ENCODE assay signal across 8 mouse cellular contexts in genomic region chr15:12203512-12204318, GRCm38 (mm10). TPM values are rescaled to one million over a fixed set of nuclear protein-coding genes. Genes with fewer than 3 reads are reported as not detected.
DNase-seq lines count a peak whose midpoint lies in the region; ATAC-seq lines count a peak whose summit lies in the region.

No protein-coding gene starts in this region.

- peak overlapping the region; percentile 66 for H3K9ac ChIP-seq in lung, embryonic 16.5 days (ENCODE audit: low read length)
- peak overlapping the region; percentile 39; the same call in 1 of the 2 replicates for H3K9ac ChIP-seq in embryonic facial prominence, embryonic 12.5 days
- no peak overlapping the region for H3K9ac ChIP-seq in midbrain, embryonic 14.5 days (replicated peaks; ENCODE audit: low read length)

- peak overlapping the region; percentile 63 for H3K4me2 ChIP-seq in lung, embryonic 16.5 days (ENCODE audit: low read depth, low read length)
- H3K4me2 ChIP-seq in embryonic facial prominence, embryonic 12.5 days (replicated peaks): peak overlapping the region; percentile 60
- peak overlapping the region; percentile 63 for H3K4me2 ChIP-seq in midbrain, embryonic 14.5 days (ENCODE audit: low read length)

- peak overlapping the region; percentile 97 for H3K27ac ChIP-seq in lung, embryonic 16.5 days (ENCODE audit: low read length)
- H3K27ac ChIP-seq in embryonic facial prominence, embryonic 12.5 days: peak overlapping the region; percentile 88
- 0 out of 2 replicates have a peak overlapping the region, but pooled peaks have one; percentile 58 for H3K27ac ChIP-seq in midbrain, embryonic 14.5 days (replicated peaks; ENCODE audit: low read depth, low read length)

- 15% methylated on average over 10 of the region's 10 CpGs for WGBS in lung, embryonic 16.5 days
- 14% methylated on average over 10 of the region's 10 CpGs for WGBS in embryonic facial prominence, embryonic 12.5 days
- 51% methylated on average over 10 of the region's 10 CpGs for WGBS in midbrain, embryonic 14.5 days

- ATAC-seq in lung, embryonic 16.5 days (ENCODE audit: low read depth): no peak
- no peak for ATAC-seq in embryonic facial prominence, embryonic 12.5 days (ENCODE audit: insufficient number of reproducible peaks, insufficient read depth, low FRiP score, low TSS enrichment)
- no peak for ATAC-seq in midbrain, embryonic 14.5 days (ENCODE audit: low FRiP score, low TSS enrichment)
- ATAC-seq in monocyte, adult 5-6 weeks (replicated peaks; ENCODE audit: insufficient number of reproducible peaks, low FRiP score, low TSS enrichment, poor library complexity, severe bottlenecking): no peak

- H3K27me3 ChIP-seq in lung, embryonic 16.5 days (ENCODE audit: control insufficient read depth, insufficient read depth, low read depth, low read length): no peaks in the 10 kb centered on the region
- H3K27me3 ChIP-seq in embryonic facial prominence, embryonic 12.5 days: no peaks in the 10 kb centered on the region
- no peaks in the 10 kb centered on the region for H3K27me3 ChIP-seq in midbrain, embryonic 14.5 days (ENCODE audit: control insufficient read depth, insufficient read depth, low read length)

- peak overlapping the region; percentile 94 for H3K4me3 ChIP-seq in lung, embryonic 16.5 days (ENCODE audit: low read length)
- peak overlapping the region; percentile 82 for H3K4me3 ChIP-seq in embryonic facial prominence, embryonic 12.5 days
- H3K4me3 ChIP-seq in midbrain, embryonic 14.5 days (replicated peaks; ENCODE audit: low read depth, low read length): peak overlapping the region; percentile 87

- H3K9me3 ChIP-seq in lung, embryonic 16.5 days (ENCODE audit: control insufficient read depth, low read length): no peaks in the 10 kb centered on the region
- no peaks in the 10 kb centered on the region for H3K9me3 ChIP-seq in embryonic facial prominence, embryonic 12.5 days
- H3K9me3 ChIP-seq in midbrain, embryonic 14.5 days (ENCODE audit: control insufficient read depth, low read length): no peaks in the 10 kb centered on the region

- DNase-seq in lung, postnatal 14 days: no peak
- DNase-seq in kidney, adult 9 months: peak; percentile 77
- DNase-seq in midbrain, embryonic 14.5 days: no peak
- DNase-seq in gastrocnemius, postnatal 36 days: no peak
- DNase-seq in left cerebral cortex, adult 11 months (ENCODE audit: low spot score): no peak

- H3K36me3 ChIP-seq in lung, embryonic 16.5 days (ENCODE audit: control insufficient read depth, insufficient read depth, low read length): no peaks in the 10 kb centered on the region
- no peaks in the 10 kb centered on the region for H3K36me3 ChIP-seq in embryonic facial prominence, embryonic 12.5 days
- no peaks in the 10 kb centered on the region for H3K36me3 ChIP-seq in midbrain, embryonic 14.5 days (ENCODE audit: control insufficient read depth, insufficient read depth, low read length)

- intact Hi-C loops in gastrocnemius, postnatal 36 days (cut with DNase I): loop anchor here (5.0 kb wide), 1 partner anchor 119 kb away; the partner anchor contains the start of genes 1810049J17Rik and Golph3

- H3K4me1 ChIP-seq in lung, embryonic 16.5 days (replicated peaks; ENCODE audit: control insufficient read depth, insufficient read depth, low read length): peaks cover 33% of the 10 kb centered on the region
- peaks cover 25% of the 10 kb centered on the region for H3K4me1 ChIP-seq in embryonic facial prominence, embryonic 12.5 days
- peaks cover 18% of the 10 kb centered on the region for H3K4me1 ChIP-seq in midbrain, embryonic 14.5 days (ENCODE audit: control insufficient read depth, insufficient read depth, low read length)

RNA-seq across cellular contexts. Expression of gene Mtmr12, which starts 1.1 kb away (rescaled TPM):
- polyA plus RNA-seq in lung, embryonic 16.5 days (2015; fragmentation: Nextera tagmentation; extraction: Ambion mirVana): 19.7 and 21.1 TPM in 2 replicates
- 19.4 and 20.1 TPM in 2 replicates for polyA plus RNA-seq in embryonic facial prominence, embryonic 12.5 days (2016; fragmentation: Nextera tagmentation; extraction: Ambion mirVana)
- polyA plus RNA-seq in midbrain, embryonic 14.5 days (2014; fragmentation: Nextera tagmentation; extraction: Ambion mirVana): 6.6 and 9.0 TPM in 2 replicates
- 34.1 to 46.7 TPM (median 39.5 TPM) in 3 replicates for total RNA-seq in monocyte, adult 5-6 weeks (2017)
- 1 to 10 TPM; 3.1 to 3.7 TPM for total RNA-seq in gastrocnemius, postnatal 36 days (2021)
